Mouse (Mus musculus) activated CD4-positive, CD25-positive, alpha-beta regulatory T cell, adult 4 months (primary cell): Measurements from ENCODE around the gene Cacfd1. TPM values are rescaled to one million over a fixed set of nuclear protein-coding genes. Genes with fewer than 3 reads are reported as not detected.

ENCODE experiments used
- polyA plus RNA-seq, 2 experiments: library from polyadenylated mRNA; unstranded; fragments of 100-300 nt; shearing (Covaris generic); gene quantifications; one replicate each; pipeline ENCODE4 v1.2.1; 2017

The Cacfd1 gene
- polyA plus RNA-seq, 2 experiments from 2014 or later = 16.9 to 19.1 TPM

Other genes with a start within 250 kb of the Cacfd1 start
- not detected for gene Abo, start 144.9 kb upstream of the Cacfd1 start, polyA plus RNA-seq
- gene Surf6, start 107.0 kb upstream of the Cacfd1 start, polyA plus RNA-seq = 10 to 100 TPM; 17.5 to 25.5 TPM
- gene Med22, start 99.2 kb upstream of the Cacfd1 start, polyA plus RNA-seq = 10 to 100 TPM; 10.3 to 11.3 TPM
- 1,000 to 10,000 TPM in 1 of 2 experiments, 100 to 1,000 TPM in 1; 720 to 1,212 TPM for gene Rpl7a, start 99.2 kb upstream of the Cacfd1 start, polyA plus RNA-seq
- gene Surf2, start 93.6 kb upstream of the Cacfd1 start, polyA plus RNA-seq = 10 to 100 TPM; 41.8 to 46.6 TPM
- 100 to 1,000 TPM; 115 to 121 TPM for gene Surf1, start 93.4 kb upstream of the Cacfd1 start, polyA plus RNA-seq
- gene Surf4, start 76.0 kb upstream of the Cacfd1 start, polyA plus RNA-seq = 10 to 100 TPM; 75.1 to 87.6 TPM
- under 1 TPM; 0.28 to 0.50 TPM for gene Stkld1, start 75.9 kb upstream of the Cacfd1 start, polyA plus RNA-seq
- gene Rexo4, start 45.5 kb upstream of the Cacfd1 start, polyA plus RNA-seq = 10 to 100 TPM; 45.0 to 50.3 TPM
- gene Adamts13, start 36.5 kb upstream of the Cacfd1 start, polyA plus RNA-seq = not detected
- 1 to 10 TPM; 2.1 to 3.2 TPM for gene Slc2a6, start 18.1 kb downstream of the Cacfd1 start, polyA plus RNA-seq
- gene Mymk, start 62.3 kb downstream of the Cacfd1 start, polyA plus RNA-seq = not detected
- gene Adamtsl2, start 69.5 kb downstream of the Cacfd1 start, polyA plus RNA-seq = not detected
- not detected for gene Fam163b, start 132.6 kb downstream of the Cacfd1 start, polyA plus RNA-seq
- gene Dbh, start 155.3 kb downstream of the Cacfd1 start, polyA plus RNA-seq = not detected
- 1 to 10 TPM; 3.0 to 4.7 TPM for gene Sardh, start 238.4 kb downstream of the Cacfd1 start, polyA plus RNA-seq